Mouse (Mus musculus): ENCODE data around the gene Yif1a. TPM values are rescaled to one million over a fixed set of nuclear protein-coding genes. Genes with fewer than 3 reads are reported as not detected.

The Yif1a gene
- polyA plus RNA-seq, 1 experiment from 2014 or later, result 128 TPM

DNA sequence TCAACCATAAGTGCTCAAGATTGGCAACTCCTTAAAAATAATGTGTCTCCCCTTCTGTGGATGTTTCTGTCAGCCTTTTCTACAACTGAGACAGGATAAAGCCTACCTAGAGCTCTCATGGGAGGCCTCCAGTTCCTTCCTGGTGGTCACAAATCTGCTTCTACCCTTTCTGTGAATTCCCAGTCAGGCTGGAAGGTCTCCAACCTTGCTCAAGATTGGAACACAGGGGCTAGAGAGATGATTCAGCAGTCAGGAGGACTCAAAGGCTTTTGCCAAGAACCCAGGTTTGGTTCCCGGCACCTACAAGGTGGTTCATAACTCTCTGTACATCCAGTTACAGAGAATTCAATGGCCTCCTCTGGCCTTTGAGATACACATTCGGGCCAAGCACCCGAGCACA lies 34.9 kb downstream of the Yif1a start:
- no peak overlapping the region for H3K4me2 ChIP-seq (replicated peaks; ENCODE audit: low read depth)
- DNase-seq (ENCODE audit: low spot score), result no peak
- H3K27ac ChIP-seq (replicated peaks), result no peak overlapping the region
- TF ChIP-seq EP300 (optimal IDR thresholded peaks at IDR 0.05) (no peak), CTCF (IDR thresholded peaks at IDR 0.05; ENCODE audit: low read depth) (no peak)
- WGBS, result 83% methylated on average over 3 of the region's 3 CpGs
- no peak for ATAC-seq (ENCODE audit: low FRiP score, low TSS enrichment)
- H3K4me1 ChIP-seq (replicated peaks; ENCODE audit: control insufficient read depth, insufficient read depth), result no peaks in the 10 kb centered on the region
- no peaks in the 10 kb centered on the region for H3K36me3 ChIP-seq (ENCODE audit: control insufficient read depth, insufficient read depth, low read length)
- no peak overlapping the region for H3K4me3 ChIP-seq (ENCODE audit: low read depth, low read length)
- no peaks in the 10 kb centered on the region for H3K9me3 ChIP-seq (ENCODE audit: control insufficient read depth, low read length)
- no peak overlapping the region for H3K9ac ChIP-seq (ENCODE audit: low read length)
- H3K27me3 ChIP-seq (ENCODE audit: control insufficient read depth, insufficient read depth, low read length), result no peaks in the 10 kb centered on the region

GRCm38 (mm10) chr19:5124055-5124614 lies 35.8 kb downstream of the Yif1a start:
- Histone ChIP-seq H3K27ac (replicated peaks) (no peak overlapping the region), H3K9ac (ENCODE audit: low read length) (no peak overlapping the region), H3K4me3 (ENCODE audit: low read depth, low read length) (no peak overlapping the region), H3K9me3 (ENCODE audit: control insufficient read depth, low read length) (no peaks in the 10 kb centered on the region), H3K4me1 (replicated peaks; ENCODE audit: control insufficient read depth, insufficient read depth) (no peaks in the 10 kb centered on the region), H3K27me3 (ENCODE audit: control insufficient read depth, insufficient read depth, low read length) (no peaks in the 10 kb centered on the region), H3K4me2 (replicated peaks; ENCODE audit: low read depth) (no peak overlapping the region), H3K36me3 (ENCODE audit: control insufficient read depth, insufficient read depth, low read length) (no peaks in the 10 kb centered on the region)
- ATAC-seq (ENCODE audit: low FRiP score, low TSS enrichment) (no peak), DNase-seq (ENCODE audit: low spot score) (no peak)
- 64% methylated on average over 7 of the region's 7 CpGs for WGBS
- TF ChIP-seq CTCF (IDR thresholded peaks at IDR 0.05; ENCODE audit: low read depth) (no peak), EP300 (optimal IDR thresholded peaks at IDR 0.05) (no peak)

- TF ChIP-seq CTCF (IDR thresholded peaks at IDR 0.05; ENCODE audit: low read depth) (peak; percentile 61), EP300 (optimal IDR thresholded peaks at IDR 0.05) (no peak)
- Histone ChIP-seq H3K36me3 (ENCODE audit: control insufficient read depth, insufficient read depth, low read length) (no peaks in the 10 kb centered on the region), H3K4me1 (replicated peaks; ENCODE audit: control insufficient read depth, insufficient read depth) (no peaks in the 10 kb centered on the region), H3K4me2 (replicated peaks; ENCODE audit: low read depth) (no peak overlapping the region), H3K9ac (ENCODE audit: low read length) (no peak overlapping the region), H3K27me3 (ENCODE audit: control insufficient read depth, insufficient read depth, low read length) (no peaks in the 10 kb centered on the region), H3K9me3 (ENCODE audit: control insufficient read depth, low read length) (no peaks in the 10 kb centered on the region), H3K4me3 (ENCODE audit: low read depth, low read length) (no peak overlapping the region), H3K27ac (replicated peaks) (no peak overlapping the region)
- WGBS, result 38% methylated on average over 1 of the region's 1 CpGs
- DNase-seq (ENCODE audit: low spot score), result no peak
- no peak for ATAC-seq (ENCODE audit: low FRiP score, low TSS enrichment)
Measured at GRCm38 (mm10) chr19:5129770-5130169, 41.4 kb downstream of the Yif1a start.

DNA sequence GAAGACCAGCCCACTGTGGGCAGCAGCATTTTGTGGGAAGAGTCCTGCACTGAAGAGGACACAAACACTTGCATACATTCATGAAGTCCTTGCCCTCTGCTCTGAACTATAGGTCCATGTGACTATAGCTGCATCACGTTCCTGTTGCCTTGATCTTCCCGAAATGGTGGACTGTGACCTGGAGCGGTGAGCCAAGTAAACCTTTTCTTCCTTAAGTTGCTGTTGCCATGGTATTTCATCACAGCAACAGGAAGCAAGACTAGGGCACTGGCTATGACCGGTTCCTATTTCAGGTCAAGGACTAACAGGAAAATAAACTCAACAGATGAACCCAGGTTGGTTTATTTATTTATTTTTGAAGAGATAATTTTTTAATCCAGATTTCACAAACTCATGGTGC lies 42.9 kb downstream of the Yif1a start:
- peaks cover 2% of the 10 kb centered on the region; the same call in 1 of the 2 replicates for H3K36me3 ChIP-seq (ENCODE audit: control insufficient read depth, insufficient read depth, low read length)
- H3K4me2 ChIP-seq (replicated peaks; ENCODE audit: low read depth), result no peak overlapping the region
- 77% methylated on average over 4 of the region's 4 CpGs for WGBS
- ATAC-seq (ENCODE audit: low FRiP score, low TSS enrichment) (no peak), DNase-seq (ENCODE audit: low spot score) (no peak)
- no peaks in the 10 kb centered on the region for H3K27me3 ChIP-seq (ENCODE audit: control insufficient read depth, insufficient read depth, low read length)
- no peak overlapping the region for H3K9ac ChIP-seq (ENCODE audit: low read length)
- TF ChIP-seq CTCF (IDR thresholded peaks at IDR 0.05; ENCODE audit: low read depth) (no peak), EP300 (optimal IDR thresholded peaks at IDR 0.05) (no peak)
- H3K9me3 ChIP-seq (ENCODE audit: control insufficient read depth, low read length), result no peaks in the 10 kb centered on the region
- no peak overlapping the region for H3K27ac ChIP-seq (replicated peaks)
- H3K4me3 ChIP-seq (ENCODE audit: low read depth, low read length), result no peak overlapping the region
- H3K4me1 ChIP-seq (replicated peaks; ENCODE audit: control insufficient read depth, insufficient read depth), result no peaks in the 10 kb centered on the region

- H3K4me3 ChIP-seq (ENCODE audit: low read depth, low read length), result no peak overlapping the region
- ATAC-seq (ENCODE audit: low FRiP score, low TSS enrichment) (peak; percentile 40), DNase-seq (ENCODE audit: low spot score) (peak; percentile 71)
- H3K27ac ChIP-seq (replicated peaks), result no peak overlapping the region
- H3K27me3 ChIP-seq (ENCODE audit: control insufficient read depth, insufficient read depth, low read length), result no peaks in the 10 kb centered on the region
- H3K4me2 ChIP-seq (replicated peaks; ENCODE audit: low read depth), result no peak overlapping the region
- H3K36me3 ChIP-seq (ENCODE audit: control insufficient read depth, insufficient read depth, low read length), result peaks cover 12% of the 10 kb centered on the region
- no peak overlapping the region for H3K9ac ChIP-seq (ENCODE audit: low read length)
- TF ChIP-seq CTCF (IDR thresholded peaks at IDR 0.05; ENCODE audit: low read depth), result peak; percentile 82
- no peak for TF ChIP-seq EP300 (optimal IDR thresholded peaks at IDR 0.05)
- 8% methylated on average over 2 of the region's 2 CpGs for WGBS
- H3K4me1 ChIP-seq (replicated peaks; ENCODE audit: control insufficient read depth, insufficient read depth), result no peaks in the 10 kb centered on the region
- H3K9me3 ChIP-seq (ENCODE audit: control insufficient read depth, low read length), result no peaks in the 10 kb centered on the region
Measured at GRCm38 (mm10) chr19:5139640-5140039, 51.3 kb downstream of the Yif1a start.

Other genes with a start within 250 kb of the Yif1a start
- 72.7 and 81.6 TPM in 2 replicates for gene Ccs, start 249.2 kb upstream of the Yif1a start, polyA plus RNA-seq (2015; fragmentation: Nextera tagmentation; extraction: Ambion mirVana)
- 0.05 TPM in 1 of 2 replicates, not detected in the other for gene Ccdc87, start 249.2 kb upstream of the Yif1a start, polyA plus RNA-seq (2015; fragmentation: Nextera tagmentation; extraction: Ambion mirVana)
- gene Ctsf, start 233.4 kb upstream of the Yif1a start, polyA plus RNA-seq (2015; fragmentation: Nextera tagmentation; extraction: Ambion mirVana), result 24.1 and 28.4 TPM in 2 replicates
- 1.3 and 2.3 TPM in 2 replicates for gene Actn3, start 210.6 kb upstream of the Yif1a start, polyA plus RNA-seq (2015; fragmentation: Nextera tagmentation; extraction: Ambion mirVana)
- gene Zdhhc24, start 209.9 kb upstream of the Yif1a start, polyA plus RNA-seq (2015; fragmentation: Nextera tagmentation; extraction: Ambion mirVana), result 6.4 and 7.3 TPM in 2 replicates
- 0.85 and 0.95 TPM in 2 replicates for gene Bbs1, start 181.9 kb upstream of the Yif1a start, polyA plus RNA-seq (2015; fragmentation: Nextera tagmentation; extraction: Ambion mirVana)
- 91.0 and 94.4 TPM in 2 replicates for gene Dpp3, start 160.3 kb upstream of the Yif1a start, polyA plus RNA-seq (2015; fragmentation: Nextera tagmentation; extraction: Ambion mirVana)
- 0.85 and 1.2 TPM in 2 replicates for gene Peli3, start 145.4 kb upstream of the Yif1a start, polyA plus RNA-seq (2015; fragmentation: Nextera tagmentation; extraction: Ambion mirVana)
- gene Mrpl11, start 126.4 kb upstream of the Yif1a start, polyA plus RNA-seq (2015; fragmentation: Nextera tagmentation; extraction: Ambion mirVana), result 67.9 and 78.0 TPM in 2 replicates
- 0.08 and 0.12 TPM in 2 replicates for gene Npas4, start 98.2 kb upstream of the Yif1a start, polyA plus RNA-seq (2015; fragmentation: Nextera tagmentation; extraction: Ambion mirVana)
- 1.7 and 1.8 TPM in 2 replicates for gene Slc29a2, start 64.7 kb upstream of the Yif1a start, polyA plus RNA-seq (2015; fragmentation: Nextera tagmentation; extraction: Ambion mirVana)
- gene B4gat1, start 49.7 kb upstream of the Yif1a start, polyA plus RNA-seq (2015; fragmentation: Nextera tagmentation; extraction: Ambion mirVana), result 22.3 and 23.6 TPM in 2 replicates
- gene AC124502.3, start 49.6 kb upstream of the Yif1a start, polyA plus RNA-seq (2015; fragmentation: Nextera tagmentation; extraction: Ambion mirVana), result 0.24 and 1.1 TPM in 2 replicates
- gene Brms1, start 47.2 kb upstream of the Yif1a start, polyA plus RNA-seq (2015; fragmentation: Nextera tagmentation; extraction: Ambion mirVana), result 42.3 and 45.6 TPM in 2 replicates
- 2.6 TPM in 2 replicates for gene Rin1, start 38.1 kb upstream of the Yif1a start, polyA plus RNA-seq (2015; fragmentation: Nextera tagmentation; extraction: Ambion mirVana)
- 31.6 and 39.5 TPM in 2 replicates for gene Cd248, start 20.5 kb upstream of the Yif1a start, polyA plus RNA-seq (2015; fragmentation: Nextera tagmentation; extraction: Ambion mirVana)
- 10.4 and 11.4 TPM in 2 replicates for gene Tmem151a, start 3.0 kb upstream of the Yif1a start, polyA plus RNA-seq (2015; fragmentation: Nextera tagmentation; extraction: Ambion mirVana)
- gene Cnih2, start 10.0 kb downstream of the Yif1a start, polyA plus RNA-seq (2015; fragmentation: Nextera tagmentation; extraction: Ambion mirVana), result 5.6 and 7.1 TPM in 2 replicates
- gene Rab1b, start 18.5 kb downstream of the Yif1a start, polyA plus RNA-seq (2015; fragmentation: Nextera tagmentation; extraction: Ambion mirVana), result 183 and 194 TPM in 2 replicates
- gene Klc2, start 30.0 kb downstream of the Yif1a start, polyA plus RNA-seq (2015; fragmentation: Nextera tagmentation; extraction: Ambion mirVana), result 8.7 and 8.8 TPM in 2 replicates
- gene Pacs1, start 184.6 kb downstream of the Yif1a start, polyA plus RNA-seq (2015; fragmentation: Nextera tagmentation; extraction: Ambion mirVana), result 4.6 and 6.7 TPM in 2 replicates
- 134 and 148 TPM in 2 replicates for gene Sf3b2, start 206.9 kb downstream of the Yif1a start, polyA plus RNA-seq (2015; fragmentation: Nextera tagmentation; extraction: Ambion mirVana)
- 0.51 and 0.53 TPM in 2 replicates for gene Gal3st3, start 209.8 kb downstream of the Yif1a start, polyA plus RNA-seq (2015; fragmentation: Nextera tagmentation; extraction: Ambion mirVana)
- not detected in 2 replicates for gene Catsper1, start 247.2 kb downstream of the Yif1a start, polyA plus RNA-seq (2015; fragmentation: Nextera tagmentation; extraction: Ambion mirVana)